Mouse (Mus musculus): ENCODE results near the gene Hist2h3c2. TPM values are rescaled to one million over a fixed set of nuclear protein-coding genes. Genes with fewer than 3 reads are reported as not detected.
A peak's percentile ranks its signal among the peaks of the same experiment; 100 is the strongest.

Gene Hist2h3c2
- polyA plus RNA-seq, 2 experiments, result 14.6 to 91.6 TPM

DNA sequence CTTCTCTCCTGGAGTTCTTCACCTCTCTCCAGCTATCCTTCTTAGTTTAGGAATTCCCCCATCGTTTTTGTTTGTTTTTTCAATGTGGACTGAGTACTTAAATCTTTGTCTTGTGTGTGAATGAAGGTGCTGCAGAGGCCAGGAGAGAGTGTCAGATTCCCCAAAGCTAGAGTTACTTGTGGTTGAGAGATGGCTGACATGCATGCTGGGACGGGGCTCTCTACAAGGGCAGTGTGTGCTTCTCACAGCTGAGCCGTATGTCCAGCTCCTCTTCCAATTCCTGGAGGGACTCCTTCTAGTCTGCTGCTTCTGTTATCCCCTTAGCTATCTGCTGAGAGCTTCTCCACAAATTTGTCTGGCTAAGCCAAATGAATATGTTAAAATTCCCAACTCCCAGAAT lies 3.1 kb downstream of the Hist2h3c2 start:
- Histone ChIP-seq H3K27ac (peak overlapping the region; percentile 23), H3K4me1 (replicated peaks; ENCODE audit: control insufficient read depth in 2 of 2, insufficient read depth in 2 of 2, low read length in 1 of 2) (peaks cover 4 to 13% of the 10 kb centered on the region in 2 experiments), H3K27me3 (ENCODE audit: control insufficient read depth, insufficient read depth, low read length) (no peaks in the 10 kb centered on the region), H3K4me2 (ENCODE audit: low read depth) (peak overlapping the region; percentile 92), H3K9me3 (ENCODE audit: control insufficient read depth, low read length) (no peaks in the 10 kb centered on the region), H3K4me3 (ENCODE audit: insufficient read depth in 1 of 2, low read depth in 2 of 2, low read length in 2 of 2) (peak overlapping the region; percentile 15 to 73; a peak in 2 of 4 replicates), H3K36me3 (replicated peaks; ENCODE audit: control insufficient read depth, insufficient read depth, low read depth) (no peaks in the 10 kb centered on the region), H3K9ac (replicated peaks) (0 out of 2 replicates have a peak overlapping the region, but pooled peaks have one; percentile 23)
- TF ChIP-seq EP300 (IDR thresholded peaks at IDR 0.05; ENCODE audit: low read depth) (no peak), CTCF (IDR thresholded peaks at IDR 0.05; ENCODE audit: low read depth) (no peak)
- ATAC-seq (ENCODE audit: insufficient read depth) (no peak), DNase-seq (ENCODE audit: low read depth in 3 of 3, low spot score in 3 of 3) (no peak)
- 68% methylated on average over 3 of the region's 3 CpGs for WGBS (ENCODE audit: insufficient replicate concordance)

DNA sequence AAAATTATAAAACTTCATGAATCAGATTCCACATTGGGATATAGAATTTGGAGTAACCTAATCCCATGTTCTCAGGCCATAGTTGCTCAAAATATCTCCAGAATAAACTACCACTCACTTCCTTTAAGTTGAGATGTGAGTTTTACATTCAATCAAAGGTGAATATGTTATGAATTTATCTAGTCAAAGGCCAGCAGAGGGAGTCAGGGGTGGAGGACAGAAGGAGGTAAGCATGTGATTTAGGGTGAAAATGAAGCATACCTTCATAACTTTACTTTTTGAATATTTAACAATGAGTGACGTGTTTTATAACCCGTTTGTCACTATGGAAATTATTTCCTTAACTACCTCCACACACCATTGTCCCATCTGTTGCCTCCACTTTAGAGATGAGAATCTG lies 4.0 kb downstream of the Hist2h3c2 start:
- H3K9ac ChIP-seq (replicated peaks), result no peak overlapping the region; the same call in 1 of the 2 replicates
- WGBS (ENCODE audit: insufficient replicate concordance), result 69% methylated on average over 2 of the region's 2 CpGs
- no peak for DNase-seq (ENCODE audit: low read depth in 3 of 3, low spot score in 3 of 3)
- no peaks in the 10 kb centered on the region for H3K36me3 ChIP-seq (replicated peaks; ENCODE audit: control insufficient read depth, insufficient read depth, low read depth)
- peaks cover 0 to 11% of the 10 kb centered on the region in 2 experiments; a peak in 2 of 4 replicates for H3K4me1 ChIP-seq (replicated peaks; ENCODE audit: control insufficient read depth in 2 of 2, insufficient read depth in 2 of 2, low read length in 1 of 2)
- H3K27me3 ChIP-seq (ENCODE audit: control insufficient read depth, insufficient read depth, low read length), result no peaks in the 10 kb centered on the region
- no peak overlapping the region for H3K4me3 ChIP-seq (ENCODE audit: insufficient read depth in 1 of 2, low read depth in 2 of 2, low read length in 2 of 2)
- TF ChIP-seq CTCF (IDR thresholded peaks at IDR 0.05; ENCODE audit: low read depth), result no peak
- TF ChIP-seq EP300 (IDR thresholded peaks at IDR 0.05; ENCODE audit: low read depth), result no peak
- no peak for ATAC-seq (ENCODE audit: insufficient read depth)
- no peak overlapping the region for H3K4me2 ChIP-seq (ENCODE audit: low read depth)
- no peaks in the 10 kb centered on the region for H3K9me3 ChIP-seq (ENCODE audit: control insufficient read depth, low read length)
- no peak overlapping the region for H3K27ac ChIP-seq

DNA sequence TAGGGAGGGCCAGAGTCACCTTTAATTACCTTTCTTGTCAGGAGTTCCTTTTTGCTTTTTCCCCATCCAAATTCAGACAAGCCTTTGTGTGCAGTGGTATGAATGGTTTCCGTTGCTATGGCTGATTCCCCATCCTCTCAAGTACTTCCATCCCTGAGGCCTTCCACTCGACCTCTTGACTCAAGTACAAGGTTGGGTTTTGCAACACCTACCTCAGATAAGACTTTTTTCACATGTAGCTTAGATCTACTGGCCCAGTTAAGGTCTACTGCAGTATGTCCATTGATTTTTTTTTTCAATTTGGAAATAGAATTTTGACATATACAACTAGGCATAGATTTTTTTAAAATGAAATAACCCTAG lies 7.2 kb downstream of the Hist2h3c2 start:
- Histone ChIP-seq H3K4me2 (ENCODE audit: low read depth) (no peak overlapping the region), H3K27me3 (ENCODE audit: control insufficient read depth, insufficient read depth, low read length) (no peaks in the 10 kb centered on the region), H3K27ac (no peak overlapping the region), H3K9ac (replicated peaks) (no peak overlapping the region), H3K4me3 (ENCODE audit: insufficient read depth in 1 of 2, low read depth in 2 of 2, low read length in 2 of 2) (no peak overlapping the region), H3K36me3 (replicated peaks; ENCODE audit: control insufficient read depth, insufficient read depth, low read depth) (no peaks in the 10 kb centered on the region), H3K4me1 (replicated peaks; ENCODE audit: control insufficient read depth in 2 of 2, insufficient read depth in 2 of 2, low read length in 1 of 2) (peaks cover 0 to 11% of the 10 kb centered on the region in 2 experiments; a peak in 2 of 4 replicates), H3K9me3 (ENCODE audit: control insufficient read depth, low read length) (no peaks in the 10 kb centered on the region)
- WGBS (ENCODE audit: insufficient replicate concordance), result 44% methylated on average over 2 of the region's 2 CpGs
- ATAC-seq (ENCODE audit: insufficient read depth), result no peak
- no peak for DNase-seq (ENCODE audit: low read depth in 3 of 3, low spot score in 3 of 3)
- TF ChIP-seq EP300 (IDR thresholded peaks at IDR 0.05; ENCODE audit: low read depth) (no peak), CTCF (IDR thresholded peaks at IDR 0.05; ENCODE audit: low read depth) (no peak)

DNA sequence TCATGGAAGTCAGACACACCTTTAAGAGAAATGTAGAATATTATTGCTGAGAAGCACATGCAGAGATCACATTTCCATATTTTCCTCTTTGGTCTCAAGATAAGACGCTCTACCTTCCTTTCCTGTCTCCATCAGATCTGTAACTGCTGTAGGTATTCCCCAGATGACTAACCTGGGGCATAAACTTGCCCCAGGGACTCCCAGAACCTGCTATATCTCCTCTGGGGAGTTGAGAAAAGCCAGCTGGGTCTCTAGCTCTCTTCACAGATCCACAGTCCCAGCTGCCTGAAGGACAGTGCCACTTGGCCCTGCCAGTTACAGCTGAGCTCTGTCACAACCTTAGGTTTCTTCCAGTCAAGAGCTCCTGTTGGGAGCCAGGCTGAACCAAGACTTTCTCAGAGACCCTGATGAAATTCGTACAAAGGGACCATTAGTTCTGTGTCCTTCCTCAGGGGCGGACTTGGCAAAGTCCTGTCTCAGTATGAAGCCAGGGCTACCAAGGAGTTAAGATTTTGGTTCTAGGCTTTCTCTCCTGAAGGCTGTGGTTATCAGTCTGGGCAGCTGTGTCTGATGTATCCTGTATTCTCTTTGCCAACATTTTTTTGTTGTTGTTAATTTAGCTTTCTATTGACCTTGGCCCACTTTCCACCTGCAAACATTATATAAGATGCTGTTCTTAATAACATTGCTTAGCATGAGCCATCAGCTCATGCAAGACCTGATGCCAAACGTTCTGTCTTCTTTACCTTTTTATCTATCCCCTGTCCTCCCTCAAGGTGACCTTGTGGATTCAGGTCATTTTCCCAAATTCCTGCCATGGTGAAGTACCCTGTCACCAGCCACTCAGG lies 7.8 kb downstream of the Hist2h3c2 start:
- Histone ChIP-seq H3K4me1 (replicated peaks; ENCODE audit: control insufficient read depth in 2 of 2, insufficient read depth in 2 of 2, low read length in 1 of 2) (peaks cover 2 to 12% of the 10 kb centered on the region in 2 experiments), H3K9ac (replicated peaks) (no peak overlapping the region), H3K4me2 (ENCODE audit: low read depth) (no peak overlapping the region), H3K27me3 (ENCODE audit: control insufficient read depth, insufficient read depth, low read length) (no peaks in the 10 kb centered on the region), H3K4me3 (ENCODE audit: insufficient read depth in 1 of 2, low read depth in 2 of 2, low read length in 2 of 2) (no peak overlapping the region), H3K9me3 (ENCODE audit: control insufficient read depth, low read length) (no peaks in the 10 kb centered on the region), H3K27ac (no peak overlapping the region), H3K36me3 (replicated peaks; ENCODE audit: control insufficient read depth, insufficient read depth, low read depth) (no peaks in the 10 kb centered on the region)
- 63% methylated on average over 4 of the region's 4 CpGs for whole genome bisulfite sequencing (ENCODE audit: insufficient replicate concordance)
- TF ChIP-seq EP300 (IDR thresholded peaks at IDR 0.05; ENCODE audit: low read depth) (no peak), CTCF (IDR thresholded peaks at IDR 0.05; ENCODE audit: low read depth) (no peak)
- no peak for ATAC-seq (ENCODE audit: insufficient read depth)
- DNase-seq (ENCODE audit: low read depth in 3 of 3, low spot score in 3 of 3), result no peak

DNA sequence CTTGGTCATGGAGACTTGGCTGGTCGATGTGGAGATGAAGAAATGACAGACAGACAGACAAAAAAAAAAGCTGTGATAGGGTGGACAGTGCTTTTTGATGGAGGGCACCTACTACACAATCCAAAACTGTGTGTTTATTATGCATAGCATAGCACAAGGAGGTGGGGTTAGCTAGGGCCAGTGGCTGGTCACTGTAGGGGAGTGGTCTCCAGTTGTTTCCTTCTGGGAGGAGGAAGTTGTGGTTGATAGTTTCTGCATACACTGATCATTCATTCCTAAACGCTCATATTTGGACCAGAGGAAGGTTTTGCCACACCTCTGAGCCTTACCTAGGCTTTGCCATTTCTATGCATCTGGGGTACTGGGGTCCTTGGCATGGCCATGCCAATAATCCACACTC lies 8.5 kb downstream of the Hist2h3c2 start:
- TF ChIP-seq EP300 (IDR thresholded peaks at IDR 0.05; ENCODE audit: low read depth) (no peak), CTCF (IDR thresholded peaks at IDR 0.05; ENCODE audit: low read depth) (no peak)
- Histone ChIP-seq H3K27ac (no peak overlapping the region), H3K4me2 (ENCODE audit: low read depth) (no peak overlapping the region), H3K27me3 (ENCODE audit: control insufficient read depth, insufficient read depth, low read length) (no peaks in the 10 kb centered on the region), H3K4me3 (ENCODE audit: insufficient read depth in 1 of 2, low read depth in 2 of 2, low read length in 2 of 2) (no peak overlapping the region), H3K4me1 (replicated peaks; ENCODE audit: control insufficient read depth in 2 of 2, insufficient read depth in 2 of 2, low read length in 1 of 2) (peaks cover 9 to 19% of the 10 kb centered on the region in 2 experiments), H3K9ac (replicated peaks) (no peak overlapping the region), H3K36me3 (replicated peaks; ENCODE audit: control insufficient read depth, insufficient read depth, low read depth) (no peaks in the 10 kb centered on the region), H3K9me3 (ENCODE audit: control insufficient read depth, low read length) (no peaks in the 10 kb centered on the region)
- no peak for DNase-seq (ENCODE audit: low read depth in 3 of 3, low spot score in 3 of 3)
- ATAC-seq (ENCODE audit: insufficient read depth), result no peak
- WGBS (ENCODE audit: insufficient replicate concordance), result 34% methylated on average over 2 of the region's 2 CpGs

Measured in liver, embryonic 14.5 days (tissue).